Mouse (Mus musculus) fibroblast of lung, adult 2 months (primary cell): ENCODE data around the gene Sbf1.
A peak's percentile ranks its signal among the peaks of the same experiment; 100 is the strongest.

ENCODE experiments used
- DNase-seq: peaks from one replicate; pipeline ENCODE4 v3.0.0-alpha.2; 2011; ENCODE audit warnings: low read depth

Sbf1 gene

DNA sequence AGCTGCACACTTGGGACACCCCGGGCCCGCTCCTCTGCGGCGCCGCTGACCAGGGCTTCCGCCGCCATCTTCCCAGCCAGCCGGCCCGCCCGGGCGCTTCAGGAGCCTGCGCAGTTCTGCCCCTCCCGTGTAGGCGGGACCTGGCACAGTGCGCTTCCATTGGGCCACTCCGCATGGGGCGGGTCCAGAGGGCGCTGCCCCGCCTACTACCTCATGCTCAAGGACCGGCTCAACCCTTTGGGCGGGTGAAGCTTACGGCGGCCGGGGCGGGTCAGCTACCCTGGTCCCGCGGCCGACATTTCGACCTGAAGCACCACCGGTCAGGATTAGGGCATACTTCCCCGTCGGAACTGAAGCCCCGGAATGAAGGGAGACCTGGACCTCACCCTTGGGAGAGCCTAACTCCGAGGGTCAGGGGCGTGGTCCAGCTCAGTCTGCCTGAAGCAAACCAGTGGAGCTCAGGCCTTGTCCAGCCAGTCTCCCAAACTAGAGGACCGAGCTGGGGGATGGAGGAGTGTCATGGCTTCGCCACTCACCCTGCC is at the start of gene Sbf1:
Gene Sbf1, minus strand, starts transcription at position 122 of the 542 bp plus-strand sequence.
- DNase-seq = peak; percentile 92

DNA sequence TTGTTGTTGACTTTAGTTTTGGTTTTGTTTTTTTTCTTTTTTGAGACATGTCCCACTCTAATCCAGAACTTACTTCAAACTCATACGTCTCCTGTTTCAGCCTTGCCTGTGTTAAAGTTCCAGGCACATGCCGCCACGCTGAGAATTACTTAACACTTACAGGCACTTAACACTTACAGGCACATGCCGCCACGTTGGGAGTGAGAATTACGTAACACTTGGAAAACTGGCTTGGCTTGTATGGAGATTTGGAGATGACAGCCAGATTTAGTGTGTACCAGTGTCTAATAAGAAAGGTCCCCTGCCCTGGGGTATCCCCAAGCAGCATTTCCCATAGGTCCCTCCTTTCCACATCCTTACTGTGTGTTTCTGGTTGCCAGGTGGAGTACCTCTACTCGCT is 47.9 kb upstream of the Sbf1 start:
- no peak for DNase-seq

DNA sequence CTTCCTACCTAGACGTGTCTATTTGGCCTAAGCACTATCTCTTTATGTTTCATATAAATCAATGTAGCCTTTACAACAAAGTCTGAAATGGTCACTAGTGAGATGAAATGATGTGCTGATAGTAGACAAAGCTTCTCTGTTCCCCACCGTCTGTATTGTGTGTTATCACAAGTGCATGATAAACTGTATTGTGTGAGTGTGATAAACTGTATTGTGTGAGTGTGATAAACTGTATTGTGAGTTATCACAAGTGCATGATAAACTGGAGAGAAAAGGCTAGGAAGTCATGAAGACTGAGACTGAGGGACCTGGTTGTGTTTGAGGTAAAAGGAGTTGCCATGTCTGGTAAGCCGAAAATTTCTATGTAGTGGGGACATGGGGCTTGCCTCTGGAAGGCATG is 43.7 kb upstream of the Sbf1 start:
- DNase-seq = no peak

DNA sequence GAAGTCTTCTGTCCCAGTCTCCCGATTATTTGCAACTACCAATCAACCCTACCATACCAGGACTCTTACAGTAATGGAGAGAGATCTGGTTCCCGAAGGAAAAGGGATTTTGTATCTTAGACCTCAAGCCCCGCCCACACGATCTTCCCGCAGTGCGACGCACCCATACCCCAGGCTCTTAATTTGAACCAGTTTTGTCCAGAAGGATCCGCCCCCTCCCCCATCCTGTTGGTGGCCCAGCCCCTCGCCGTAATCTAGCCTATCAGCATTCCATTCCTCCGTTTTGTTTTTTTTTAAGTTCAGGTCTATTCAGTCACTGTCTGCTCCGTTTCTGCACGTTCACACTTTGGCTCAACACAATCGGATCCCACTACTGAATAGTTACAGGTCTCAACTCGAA is 41.3 kb upstream of the Sbf1 start:
- DNase-seq = peak; percentile 61

DNA sequence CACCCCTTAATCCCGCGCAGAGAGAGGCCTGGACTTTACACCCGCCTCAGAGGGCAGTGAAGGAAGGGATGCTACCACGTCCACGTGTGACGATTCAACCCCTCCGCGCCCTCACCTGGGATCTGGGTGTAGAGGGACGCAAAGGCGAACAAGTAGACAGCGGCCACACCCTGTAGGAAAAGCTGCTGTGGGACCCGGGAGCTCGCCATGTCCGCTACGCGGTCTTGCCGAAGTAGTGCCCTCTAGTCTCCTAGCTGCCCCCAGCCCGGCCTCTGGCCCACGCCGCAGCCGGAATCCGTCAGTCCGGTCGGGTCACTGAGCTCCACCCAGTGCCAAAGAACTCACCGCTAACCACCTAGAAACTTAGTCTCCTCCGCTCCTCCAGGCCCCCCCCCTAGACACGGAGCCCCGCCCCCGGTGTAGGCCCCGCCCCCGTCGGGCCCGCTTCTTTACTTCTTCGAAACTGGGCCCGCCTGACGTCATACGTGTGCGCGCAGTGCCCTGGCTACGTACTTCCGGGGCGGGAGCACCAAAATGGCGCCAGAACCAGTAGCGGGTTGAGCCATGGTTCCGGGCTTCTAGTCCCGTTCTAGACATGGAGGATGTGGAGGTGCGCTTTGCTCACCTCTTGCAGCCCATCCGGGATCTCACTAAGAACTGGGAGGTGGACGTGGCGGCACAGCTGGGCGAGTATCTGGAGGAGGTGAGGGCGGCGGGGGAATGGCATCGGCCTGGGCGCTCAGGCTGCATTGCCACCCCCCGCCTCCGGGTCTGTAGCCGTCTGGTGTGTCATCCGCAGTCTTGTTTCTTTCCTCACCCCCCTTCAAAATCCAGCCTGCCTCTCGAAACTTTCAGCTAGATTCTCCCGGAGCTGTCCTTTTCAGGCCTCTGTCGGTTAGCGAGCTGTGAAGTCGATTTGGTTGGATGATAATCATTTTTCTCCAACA is 40.4 kb upstream of the Sbf1 start, which contains the start of the genes Lmf2 and Ncaph2:
Gene Lmf2, minus strand, starts transcription at position 419 of the 947 bp plus-strand sequence.
Gene Ncaph2, plus strand, starts transcription at position 479 of the 947 bp plus-strand sequence.
- peak; percentile 82 for DNase-seq

DNA sequence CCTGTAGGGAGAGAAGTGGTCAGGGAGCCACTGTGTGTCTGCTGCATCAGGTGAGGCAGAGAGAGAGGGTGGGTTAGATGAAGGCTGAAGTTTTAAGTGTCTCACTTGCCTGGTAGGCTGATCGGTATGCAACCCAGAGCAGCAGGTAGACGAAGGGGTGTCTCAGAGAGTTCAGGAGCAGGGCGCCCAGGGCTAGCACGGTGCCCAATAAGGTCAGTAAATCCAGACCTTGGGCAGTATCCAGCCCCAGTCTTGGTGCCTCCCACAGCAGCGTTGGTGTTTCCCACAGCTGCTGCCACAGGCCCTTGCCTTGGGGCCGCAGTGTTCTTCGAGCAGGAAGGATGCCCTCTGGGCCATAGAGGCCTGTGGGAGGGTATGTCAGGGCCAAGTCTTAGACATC is 39.3 kb upstream of the Sbf1 start:
- DNase-seq = no peak

DNA sequence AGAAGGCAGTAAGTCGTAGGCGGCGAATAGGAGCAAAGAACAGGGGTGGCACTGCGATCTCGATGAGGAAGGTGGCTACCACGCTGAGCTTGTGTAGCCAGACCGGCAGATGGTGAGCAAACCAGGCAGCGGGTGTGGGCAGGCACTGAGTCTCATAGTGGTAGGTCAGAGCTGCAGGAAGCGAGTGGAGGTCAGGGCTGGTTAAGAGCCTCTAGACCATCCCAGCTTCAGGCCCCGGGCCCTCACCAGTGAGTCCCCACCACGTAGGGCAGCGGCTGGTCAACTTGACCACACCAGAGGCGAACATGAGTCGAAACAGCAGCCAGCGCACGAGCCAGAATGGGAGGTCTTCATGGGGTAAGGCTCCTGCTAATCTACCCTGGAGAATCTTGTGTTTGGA is 38.7 kb upstream of the Sbf1 start:
- DNase-seq = no peak

DNA sequence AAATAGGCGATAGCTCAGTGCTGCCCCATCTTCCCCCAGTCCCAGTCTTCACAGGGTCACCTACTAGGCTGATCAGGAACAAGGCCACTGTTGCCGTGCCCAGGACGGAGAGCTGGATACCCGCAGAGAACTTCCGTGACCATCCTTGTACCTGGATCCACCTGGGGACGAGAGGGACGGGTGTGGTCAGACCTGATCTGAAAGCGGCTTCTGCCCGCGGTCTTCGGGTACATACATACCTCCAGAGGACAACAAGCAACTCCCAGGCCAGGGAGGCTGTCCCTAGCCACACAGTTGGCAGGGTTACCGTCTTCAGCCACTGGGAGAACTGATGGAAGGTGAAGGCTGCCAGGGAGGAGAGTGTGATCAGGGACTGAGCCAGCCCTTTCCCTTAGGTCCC is 37.7 kb upstream of the Sbf1 start:
- no peak for DNase-seq

DNA sequence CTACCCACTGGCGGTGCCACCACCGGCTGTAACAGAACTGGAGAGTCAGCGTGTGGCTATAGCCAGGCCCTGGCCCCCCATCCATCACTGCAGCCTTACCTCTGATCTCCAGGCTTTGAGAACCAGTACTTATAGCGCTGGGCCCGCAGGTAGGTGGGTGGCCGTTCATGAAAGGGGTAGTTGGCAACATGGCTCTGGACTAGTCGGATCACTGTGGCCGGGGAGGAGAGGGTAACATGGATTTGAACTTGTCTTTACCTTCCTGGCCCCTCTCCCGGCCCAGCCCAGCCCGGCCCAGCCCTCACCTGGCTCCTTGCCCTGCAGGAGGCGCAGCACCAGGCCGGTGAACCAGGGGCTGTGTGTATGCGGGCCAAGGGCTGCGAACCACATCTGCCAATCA is 36.9 kb upstream of the Sbf1 start:
- no peak for DNase-seq

DNA sequence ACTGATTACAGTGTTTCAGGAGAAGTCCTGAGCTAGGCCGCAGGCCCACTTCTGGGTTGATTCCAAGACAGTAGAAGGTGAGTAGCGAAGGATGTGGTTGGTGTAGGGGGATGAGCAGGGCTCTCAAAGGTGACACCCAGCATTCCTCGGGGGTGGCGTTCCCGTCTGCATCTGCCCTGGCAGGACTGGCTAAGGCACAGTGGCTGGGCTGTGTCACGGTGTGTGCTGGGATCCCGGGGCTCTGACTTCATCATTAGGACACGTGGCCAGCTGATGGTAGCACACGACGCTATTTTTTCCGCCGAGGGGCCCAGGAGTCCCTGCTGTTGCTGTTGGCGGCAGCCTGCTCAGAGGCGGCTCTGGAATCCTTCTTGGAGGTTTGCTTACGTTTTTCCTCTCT is 36.2 kb upstream of the Sbf1 start:
- DNase-seq = no peak

DNA sequence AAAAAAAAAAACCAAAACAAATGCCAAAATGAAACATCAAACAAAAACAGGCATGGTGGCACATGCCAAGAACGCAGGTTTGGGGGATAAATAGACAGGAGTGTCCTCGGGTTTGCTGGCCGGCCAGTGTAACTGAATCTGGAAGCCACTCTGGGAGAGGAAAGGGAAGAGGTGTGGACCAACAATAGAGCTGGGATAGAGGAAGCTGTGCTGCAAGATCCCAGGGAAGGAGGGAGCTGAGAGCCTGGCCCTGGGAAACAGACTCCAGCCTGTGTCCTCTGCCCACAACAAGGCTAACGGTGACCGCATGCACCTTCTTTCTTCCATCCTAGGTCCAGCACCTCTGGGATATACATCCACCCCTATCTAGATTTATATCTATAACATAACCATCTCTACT is 35.3 kb upstream of the Sbf1 start:
- no peak for DNase-seq

DNA sequence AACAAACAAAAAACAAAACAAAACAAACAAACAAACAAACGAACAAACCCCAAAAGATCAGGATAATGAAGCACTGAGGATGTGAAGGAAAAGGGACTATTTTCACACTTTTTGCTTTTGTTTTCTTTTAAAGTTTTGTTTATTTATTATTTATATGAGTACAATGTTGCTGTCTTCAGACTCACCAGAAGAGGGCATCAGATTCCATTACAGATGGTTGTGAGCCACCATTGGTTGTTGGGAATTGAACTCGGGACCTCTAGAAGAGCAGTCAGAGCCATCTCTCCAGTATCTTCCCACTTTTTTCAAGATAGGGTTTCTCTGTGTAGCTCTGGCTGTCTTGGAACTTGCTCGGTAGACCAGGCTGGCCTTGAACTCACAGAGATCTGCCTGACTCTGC is 28.2 kb upstream of the Sbf1 start:
- no peak for DNase-seq

DNA sequence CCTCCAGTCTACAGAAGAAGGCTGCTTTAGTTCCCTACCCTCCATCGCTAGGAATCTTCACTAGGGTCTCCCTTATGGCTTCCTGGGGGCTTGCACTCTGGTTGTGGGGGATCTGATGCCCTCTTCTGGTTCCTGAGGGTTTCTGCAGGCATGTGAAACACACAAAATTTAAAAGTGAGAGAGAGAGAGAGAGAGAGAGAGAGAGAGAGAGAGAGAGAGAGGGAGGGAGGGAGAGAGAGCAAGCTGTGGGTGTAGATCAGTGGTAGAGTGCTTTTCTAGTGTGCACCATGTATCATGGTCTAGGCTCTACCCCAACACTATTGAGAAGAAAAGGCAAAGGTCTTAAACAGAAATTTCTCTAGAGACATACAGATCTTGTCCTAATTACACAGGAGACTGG is 26.6 kb upstream of the Sbf1 start:
- DNase-seq = no peak

DNA sequence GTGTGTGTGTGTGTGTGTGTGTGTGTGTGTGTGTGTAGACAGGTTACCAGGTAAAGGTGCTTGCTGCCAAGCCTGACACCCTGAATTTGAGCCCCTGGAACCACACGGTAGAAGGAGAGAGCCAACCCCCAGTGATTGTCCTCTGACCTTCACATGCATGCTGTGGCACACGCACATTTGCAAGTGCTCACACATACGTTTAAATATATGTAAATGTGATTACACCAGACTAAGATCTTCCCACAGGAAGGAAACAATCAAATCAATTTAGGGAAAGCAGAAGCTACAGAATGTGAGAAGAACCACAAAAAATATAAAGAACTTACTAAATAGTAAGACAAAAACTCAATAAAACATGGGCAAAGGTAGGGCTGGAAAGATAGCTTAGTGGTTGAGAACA is 25.0 kb upstream of the Sbf1 start:
- DNase-seq = no peak

DNA sequence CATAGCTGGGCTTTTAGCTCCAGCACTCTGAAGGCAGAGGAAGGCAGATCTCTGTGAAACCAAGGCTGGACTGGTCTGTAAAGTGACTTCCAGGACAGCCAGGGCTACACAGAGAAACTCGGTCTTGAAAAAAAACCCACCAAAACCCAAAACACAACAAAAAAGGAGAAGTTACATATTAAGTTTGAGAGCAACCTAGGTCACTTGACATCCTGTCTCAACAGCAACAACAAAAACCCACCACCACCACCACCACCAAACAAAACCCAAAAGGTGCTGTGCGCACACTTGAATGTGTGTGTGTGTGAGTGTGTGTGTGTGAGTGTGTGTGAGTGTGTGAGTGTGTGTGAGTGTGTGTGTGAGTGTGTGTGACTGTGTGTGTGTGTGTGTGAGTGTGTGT is 24.6 kb upstream of the Sbf1 start:
- DNase-seq = no peak

DNA sequence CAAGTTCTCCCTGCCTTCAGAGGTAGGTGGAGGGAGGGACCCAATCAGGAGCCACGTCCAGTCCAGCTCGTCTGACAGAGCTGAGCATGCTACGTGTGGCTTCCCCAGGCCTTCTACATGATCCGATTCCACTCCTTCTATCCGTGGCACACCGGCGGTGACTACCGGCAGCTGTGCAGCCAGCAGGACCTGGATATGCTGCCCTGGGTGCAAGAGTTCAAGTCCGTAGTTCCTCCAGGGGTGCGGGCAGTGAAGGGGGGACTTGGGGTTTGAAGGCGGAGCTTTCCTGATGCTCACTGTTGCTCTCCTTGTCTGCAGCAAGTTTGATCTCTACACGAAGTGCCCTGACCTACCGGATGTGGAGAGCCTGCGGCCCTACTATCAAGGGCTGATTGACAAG is 21.3 kb upstream of the Sbf1 start:
- DNase-seq = no peak

DNA sequence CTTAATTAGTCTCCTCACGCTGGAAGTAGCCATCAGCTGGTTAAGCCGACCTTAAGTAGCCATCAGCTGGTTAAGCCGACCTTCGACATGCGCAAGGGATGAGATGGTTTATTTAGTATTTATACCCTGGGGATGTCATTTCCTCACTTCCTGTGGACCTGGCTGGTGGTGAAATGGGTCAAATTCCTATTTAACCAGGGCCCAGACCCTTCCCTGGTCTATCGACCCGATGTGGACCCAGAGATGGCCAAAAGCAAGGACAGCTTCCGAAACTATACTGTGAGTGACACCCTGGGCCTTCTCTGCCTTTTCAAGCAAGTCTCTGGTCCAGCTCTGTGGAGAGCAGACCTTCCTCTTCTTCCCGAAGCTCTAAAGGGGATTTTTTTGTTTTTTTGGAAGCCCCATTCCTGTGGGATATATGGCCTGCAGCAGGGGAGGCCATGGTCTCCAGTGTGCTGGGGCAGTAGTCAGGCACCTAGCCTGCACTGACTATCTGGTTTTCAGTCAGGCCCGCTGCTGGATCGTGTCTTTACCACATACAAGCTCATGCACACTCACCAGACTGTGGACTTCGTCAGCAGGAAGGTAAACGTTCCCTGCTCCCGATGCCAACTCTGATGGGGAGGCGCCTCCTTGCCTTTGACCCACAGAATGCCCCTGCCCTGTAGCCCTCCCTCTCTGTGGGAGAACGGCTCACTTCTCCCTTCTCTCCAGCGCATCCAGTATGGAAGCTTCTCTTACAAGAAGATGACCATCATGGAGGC is 19.8 kb upstream of the Sbf1 start:
- no peak for DNase-seq

DNA sequence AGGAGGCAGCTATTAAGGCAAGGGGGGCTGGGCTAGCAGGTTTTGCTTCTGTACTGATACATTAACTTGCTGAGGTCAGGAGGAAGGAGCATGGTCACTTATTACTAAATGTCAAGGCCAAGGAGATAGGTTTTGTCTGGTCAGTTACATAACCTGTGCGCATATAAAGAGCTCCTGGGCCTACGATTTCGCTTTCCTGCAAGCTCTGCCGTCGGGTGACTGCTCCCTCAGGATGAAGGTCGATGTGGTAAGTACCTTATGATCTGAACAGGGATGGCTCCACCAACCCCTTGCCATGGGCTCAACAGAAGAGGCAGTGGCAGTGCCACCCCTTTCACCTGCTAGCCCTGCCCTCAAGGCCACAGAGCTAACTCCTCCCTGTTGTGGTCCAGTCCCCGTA is 19.2 kb upstream of the Sbf1 start, which contains the start of gene Miox:
Gene Miox, plus strand, starts transcription at position 128 of the 400 bp plus-strand sequence.
- DNase-seq = no peak

DNA sequence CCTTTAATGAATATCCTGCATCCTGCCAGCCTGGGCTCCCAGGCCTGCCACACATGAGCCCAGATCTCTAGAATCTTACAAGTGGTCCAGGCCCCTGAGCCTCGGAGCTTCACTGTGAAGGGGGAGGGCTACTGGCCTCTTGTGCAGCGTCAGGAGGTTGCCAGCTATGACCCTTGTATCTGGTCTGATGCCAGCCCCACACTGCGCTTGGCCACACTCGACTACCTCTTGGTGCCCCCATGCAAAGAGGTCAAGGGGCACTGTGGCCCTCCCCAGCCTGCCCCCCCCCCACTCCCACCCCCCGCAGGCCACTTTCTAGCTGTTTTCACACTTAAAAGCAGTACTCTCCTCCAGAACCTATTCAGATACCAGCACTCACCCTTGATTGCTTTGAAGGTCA is 11.3 kb upstream of the Sbf1 start:
- no peak for DNase-seq

DNA sequence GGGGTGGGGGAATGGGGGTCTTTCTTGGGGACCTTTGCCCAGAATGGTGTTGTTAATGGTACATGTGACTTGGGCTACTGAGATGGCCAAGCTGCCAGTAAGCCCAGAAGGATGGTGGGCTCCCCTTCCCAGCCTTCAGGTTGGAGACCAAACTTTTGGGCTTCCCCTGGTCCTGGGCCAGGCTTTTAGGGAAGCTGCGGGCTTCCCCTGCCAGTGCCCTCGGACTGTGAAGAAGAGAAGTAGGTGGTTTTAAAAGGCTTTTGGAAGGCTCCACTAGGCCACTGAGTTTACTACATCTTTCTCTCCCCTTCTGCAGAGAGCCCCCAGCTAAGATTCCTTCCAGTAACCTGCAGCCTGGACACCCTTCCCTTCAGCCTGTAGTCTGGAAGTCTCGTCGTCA is 8.5 kb upstream of the Sbf1 start:
- DNase-seq = no peak

DNA sequence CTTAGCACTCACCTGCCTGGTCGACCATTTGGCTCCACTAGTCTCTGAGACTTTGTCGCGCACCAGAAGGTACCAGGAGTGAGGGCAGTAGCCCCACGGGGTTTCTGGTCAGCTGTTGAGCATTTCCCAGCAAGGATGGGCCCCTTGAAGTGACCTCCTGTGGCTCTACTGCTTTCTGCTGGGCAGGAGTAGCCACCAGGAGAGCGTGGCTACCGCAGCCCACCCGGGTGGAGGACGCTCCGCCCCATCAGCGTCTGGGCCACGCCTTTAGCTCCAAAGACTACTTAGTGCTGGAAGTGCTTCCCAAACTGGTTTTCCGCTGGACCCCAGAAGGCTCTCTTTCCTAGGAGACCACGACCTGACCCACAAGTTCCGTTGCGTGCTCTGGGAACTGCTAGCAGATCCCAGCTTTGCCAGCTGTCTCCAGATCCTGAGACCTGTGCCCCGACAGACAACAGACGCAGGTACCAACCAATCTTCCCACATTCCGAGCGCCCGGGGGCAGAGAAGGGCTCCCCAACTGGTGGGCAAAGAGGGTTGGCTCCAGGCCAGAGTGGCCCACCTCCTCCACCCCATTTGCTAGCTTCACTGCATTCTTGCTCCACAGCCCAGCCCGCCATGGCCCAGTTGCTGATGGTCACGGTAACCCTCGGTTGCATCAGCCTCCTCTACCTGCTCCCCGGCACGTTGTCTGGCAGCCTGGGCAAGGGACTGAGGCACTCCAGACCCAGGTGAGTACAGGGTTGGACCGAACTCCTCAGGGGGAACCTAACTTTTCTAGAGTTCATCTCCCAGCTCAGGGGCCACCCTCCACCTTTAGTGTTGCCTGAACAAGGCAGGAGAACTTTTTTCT is 7.8 kb upstream of the Sbf1 start, which contains the start of gene Adm2:
Gene Adm2, plus strand, starts transcription at position 51 of the 853 bp plus-strand sequence.
- no peak for DNase-seq

DNA sequence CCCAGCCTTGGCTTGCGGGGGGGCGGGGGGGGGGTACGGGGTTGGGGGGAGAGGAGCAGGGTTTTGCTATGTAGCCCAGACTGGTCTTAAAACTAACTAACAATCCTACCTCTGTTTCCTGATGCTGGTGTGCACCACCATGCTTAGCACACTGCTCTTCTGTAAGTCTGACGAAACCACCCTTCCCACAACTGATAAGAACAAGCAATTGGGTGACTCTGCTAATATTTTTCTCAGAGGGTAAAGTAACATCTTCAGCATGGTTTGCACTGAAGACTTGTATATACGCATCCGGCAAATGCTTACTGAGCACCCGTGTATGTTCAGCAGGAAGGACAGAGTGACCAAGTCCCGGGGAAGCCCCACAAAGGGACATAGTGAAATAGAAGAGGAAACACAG is 6.2 kb upstream of the Sbf1 start:
- DNase-seq = no peak
